Mouse (Mus musculus): ENCODE data around the gene Gm15557. TPM values are rescaled to one million over a fixed set of nuclear protein-coding genes. Genes with fewer than 3 reads are reported as not detected.
"Not testable (repeated sequence)": the region's sequence is repeated elsewhere in the genome, so short reads cannot be mapped to it uniquely, and the experiment has no call there.

The Gm15557 gene
- not detected for total RNA-seq (2021)
- not detected in 2 replicates for polyA plus RNA-seq (2012; rRNA removed)
- long read RNA-seq, result 0 reads

DNA sequence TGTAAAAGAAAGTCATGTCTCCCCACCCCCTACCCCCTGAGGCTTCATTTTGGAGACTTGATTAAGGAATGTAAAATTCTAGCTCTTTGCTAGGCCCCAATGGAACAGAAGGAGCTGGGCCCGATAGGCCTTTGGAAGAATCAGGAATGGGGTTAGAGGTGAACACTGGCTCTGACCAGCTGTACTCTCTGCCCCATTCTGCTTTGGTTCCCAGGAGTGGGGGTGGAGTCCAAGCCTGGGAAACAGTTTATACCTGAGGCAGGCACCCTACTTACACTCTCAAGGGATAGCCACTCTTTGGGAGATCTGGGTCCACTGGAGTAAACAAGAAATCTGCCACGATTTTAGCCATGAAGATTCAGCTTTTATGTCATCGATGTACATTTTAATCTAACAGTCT, at the start of gene Gm15557:
TSS of gene Gm15557 (plus strand) at position 48 of the 400 bp plus-strand sequence.
- DNase-seq, result no peak

GRCm38 (mm10) chr2:155894307-155895045, 46.1 kb upstream of the Gm15557 start:
- no peak for DNase-seq

- DNase-seq, result no peak
These were observed 45.3 kb upstream of the Gm15557 start for GRCm38 (mm10) chr2:155895046-155895735.

DNA sequence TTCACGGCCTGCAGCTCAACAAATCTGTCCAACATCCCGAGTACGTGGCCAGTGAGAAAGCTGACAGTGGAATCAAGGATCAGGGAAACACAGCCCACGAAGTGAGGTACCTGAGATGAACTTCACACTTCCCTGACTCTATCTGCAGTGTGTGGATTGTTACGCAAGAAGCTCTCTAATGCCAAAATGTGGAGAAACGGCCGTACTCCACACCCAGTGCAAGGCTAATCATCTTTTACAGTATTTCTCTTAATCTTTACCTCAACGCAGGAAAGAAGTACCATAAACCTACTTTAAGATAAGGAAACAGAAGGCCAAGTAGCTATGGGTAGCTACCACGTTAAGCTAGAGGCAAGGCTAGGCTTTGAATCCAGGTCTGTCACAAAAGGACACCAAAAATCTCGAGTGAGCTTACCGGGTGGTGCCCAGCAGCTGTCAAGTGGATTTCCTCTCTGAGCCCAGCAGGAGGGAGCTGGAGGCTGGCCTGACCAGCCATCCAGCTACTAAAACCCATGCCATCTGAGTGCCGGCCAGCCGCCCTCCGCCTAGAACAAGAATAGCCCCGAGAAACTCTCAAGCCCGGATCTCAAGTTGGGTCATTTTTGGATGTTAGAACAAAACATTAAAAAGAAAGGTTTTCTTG, 37.4 kb upstream of the Gm15557 start:
- no peak for DNase-seq

GRCm38 (mm10) chr2:155903632-155904008, 36.9 kb upstream of the Gm15557 start:
- DNase-seq, result no peak

DNA sequence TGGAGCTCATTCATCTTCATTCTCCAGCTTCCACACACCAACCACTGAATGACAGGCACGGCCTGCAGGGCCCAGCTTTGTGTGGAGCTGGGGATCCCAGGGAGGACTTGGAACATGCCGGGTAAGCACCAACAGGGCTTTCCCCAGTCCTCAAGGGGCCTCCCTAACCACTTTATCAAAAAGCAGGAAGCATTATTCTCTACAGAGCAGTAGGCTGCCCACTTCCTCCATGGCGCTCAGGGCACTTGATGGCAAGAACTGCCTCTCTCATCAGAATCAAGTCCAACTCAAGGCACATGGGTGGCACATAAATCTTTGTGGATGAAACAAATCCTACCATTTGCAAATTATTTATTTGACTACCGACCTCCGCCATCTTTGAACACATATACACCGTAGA, 25.8 kb upstream of the Gm15557 start:
- no peak for DNase-seq

DNA sequence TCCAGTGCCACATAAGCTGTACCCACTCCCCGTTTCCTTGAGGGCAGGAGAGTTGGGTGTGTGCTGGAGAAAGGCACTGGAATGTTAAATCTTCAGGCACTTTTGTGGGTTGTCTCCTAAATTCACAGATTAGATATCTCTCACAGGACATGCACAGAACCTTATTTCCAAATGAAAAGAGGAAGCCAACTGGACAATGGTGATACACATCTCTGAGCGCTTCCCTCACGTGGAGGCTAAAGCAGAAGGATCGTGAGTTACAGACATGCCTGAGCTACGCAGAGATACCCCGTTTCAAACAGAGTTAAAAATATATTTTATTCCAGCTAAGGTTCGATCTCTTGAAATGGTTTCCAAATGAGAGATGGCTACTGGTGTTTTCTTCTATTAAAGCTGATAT, 17.4 kb upstream of the Gm15557 start:
- no peak for DNase-seq

- DNase-seq, result not testable (repeated sequence)
These were observed 15.3 kb upstream of the Gm15557 start for GRCm38 (mm10) chr2:155925213-155925612.

DNA sequence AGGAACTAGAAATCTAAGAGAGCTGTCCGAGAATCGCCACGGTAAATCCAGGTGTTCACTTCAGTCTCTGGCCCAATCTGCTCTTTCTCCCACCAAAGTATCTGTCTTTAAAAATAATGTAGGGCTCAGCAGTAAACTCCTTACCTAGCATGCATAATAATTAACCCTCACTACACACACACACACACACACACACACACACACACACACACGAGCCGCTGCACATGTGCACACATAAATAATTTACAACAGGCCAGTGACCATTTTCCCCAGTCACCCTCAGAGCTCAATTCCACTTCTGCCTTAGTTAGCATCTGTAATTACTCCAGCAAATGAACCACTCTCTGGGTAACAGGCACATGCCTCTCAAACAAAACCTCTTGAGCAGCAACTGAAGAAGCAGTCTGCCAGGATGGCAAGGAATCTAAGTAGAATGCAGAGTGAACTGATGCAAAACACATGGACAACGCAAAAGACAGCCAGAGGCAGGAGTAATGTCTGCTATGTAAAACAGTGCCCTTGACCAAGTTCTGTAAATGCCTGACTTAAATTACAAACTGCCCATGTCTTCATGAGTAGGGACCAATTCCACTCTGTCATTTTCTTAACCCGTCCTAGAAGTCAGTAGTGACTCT, 11.7 kb upstream of the Gm15557 start:
- no peak for DNase-seq

- peak; percentile 95 for DNase-seq
These were observed 10.7 kb upstream of the Gm15557 start, which contains the start of gene Uqcc1 for GRCm38 (mm10) chr2:155929531-155930442. TSS of gene Uqcc1 (minus strand) at chr2:155930310.

GRCm38 (mm10) chr2:155939897-155940529, 515 bp upstream of the Gm15557 start:
- no peak for DNase-seq

- peak; percentile 89 for DNase-seq
These were observed 1.3 kb downstream of the Gm15557 start for GRCm38 (mm10) chr2:155941697-155942442.

DNA sequence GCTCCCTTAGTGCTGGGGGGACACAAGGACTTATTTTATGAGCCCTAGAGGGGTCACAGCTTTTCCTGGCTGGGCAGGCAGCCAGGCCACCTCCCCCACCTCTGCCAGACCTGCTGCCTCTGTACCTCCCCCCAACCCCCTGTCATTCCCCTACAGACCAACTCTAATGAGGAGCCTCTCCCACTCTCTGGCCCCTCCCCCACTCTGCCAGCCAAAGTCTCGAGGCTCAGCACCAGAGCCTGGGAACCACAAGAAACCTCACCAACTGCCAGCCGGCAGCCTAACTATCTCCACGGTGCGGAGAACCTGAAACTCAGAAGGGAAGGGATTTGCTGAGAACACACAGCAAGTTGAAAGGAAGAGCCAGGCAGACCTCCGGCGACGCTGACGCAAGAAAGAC, 2.9 kb downstream of the Gm15557 start:
- no peak for DNase-seq

DNA sequence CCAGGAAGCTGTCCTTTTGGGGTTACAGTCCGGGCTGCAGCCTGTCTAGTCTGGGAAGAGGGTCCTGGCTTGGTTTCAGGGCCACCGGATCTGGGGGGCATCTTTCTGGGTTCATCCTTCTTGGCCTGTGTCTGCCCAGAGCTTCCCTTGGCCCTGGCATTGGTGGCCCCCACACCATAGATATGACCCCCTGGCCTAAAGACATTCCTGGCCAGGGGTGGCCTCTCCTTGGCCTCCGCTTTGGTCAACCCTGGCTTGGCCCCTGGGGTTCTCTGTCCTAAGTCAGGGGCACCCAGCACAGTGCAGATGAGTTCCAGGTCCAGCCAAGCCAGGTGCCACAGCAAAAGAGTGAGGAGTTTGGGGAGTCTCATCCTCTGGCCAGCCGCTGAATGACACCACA, 4.2 kb downstream of the Gm15557 start:
- DNase-seq, result no peak

DNA sequence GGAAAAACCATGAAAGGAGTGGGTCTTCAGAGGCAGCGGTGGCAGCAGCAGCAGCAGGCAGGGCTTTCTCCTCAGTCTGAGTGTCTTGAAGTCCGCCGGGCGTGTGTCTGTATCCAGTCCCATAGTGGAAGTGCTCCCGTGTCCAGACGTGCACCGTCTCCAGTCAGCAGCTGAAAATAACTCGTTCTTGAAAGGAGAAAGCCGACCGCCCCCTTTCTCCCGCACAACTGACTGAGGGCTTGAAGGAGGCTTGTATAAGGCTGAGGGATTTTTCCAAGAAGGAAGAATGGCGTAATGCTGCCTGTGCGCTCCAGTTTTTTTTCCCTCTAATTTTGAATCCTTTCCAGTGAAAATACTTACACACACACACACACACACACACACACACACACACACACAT, 4.6 kb downstream of the Gm15557 start, which contains the start of gene Gdf5:
TSS of gene Gdf5 (minus strand) at position 244 of the 400 bp plus-strand sequence.
- no peak for DNase-seq

GRCm38 (mm10) chr2:155945580-155945979, 5.1 kb downstream of the Gm15557 start:
- DNase-seq, result no peak

DNA sequence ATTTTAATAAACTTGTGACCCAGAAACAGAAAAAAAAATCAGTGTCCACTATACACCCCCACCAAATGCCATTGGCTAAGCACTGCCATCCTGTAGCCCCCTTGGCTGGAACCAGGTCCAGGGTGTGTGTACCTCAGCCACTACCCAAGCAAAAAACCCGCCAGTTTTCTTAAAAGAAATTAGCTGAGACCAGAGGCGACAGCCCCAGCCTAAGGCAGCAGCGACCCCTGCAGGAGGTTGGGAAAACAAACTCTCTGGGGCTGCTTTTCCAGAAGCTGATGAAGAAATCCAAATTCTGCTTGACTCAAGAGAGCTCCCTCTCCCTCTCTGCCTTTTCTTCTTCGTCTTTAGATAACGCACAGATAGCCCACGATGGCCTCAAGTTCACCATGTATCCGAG, 5.5 kb downstream of the Gm15557 start:
- DNase-seq, result peak; percentile 79

DNA sequence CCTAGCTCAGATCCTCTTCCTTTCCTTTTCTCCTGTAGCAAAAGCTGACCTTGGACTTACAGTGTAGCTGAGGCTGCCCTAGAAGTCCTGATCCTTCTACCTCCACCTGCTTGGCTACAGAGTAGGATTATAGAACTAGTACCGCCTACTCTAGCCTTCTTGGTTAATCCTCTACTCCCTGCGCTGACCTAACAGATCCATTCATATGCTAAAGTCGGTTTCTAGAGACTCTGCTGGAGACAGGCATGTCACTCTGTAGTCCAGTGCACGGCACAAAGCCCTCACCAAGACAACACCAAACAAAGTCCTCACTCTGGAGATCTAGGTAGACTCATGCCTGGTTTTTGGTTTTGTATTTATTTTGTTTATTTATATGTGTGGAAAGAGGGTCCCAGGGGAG, 6.0 kb downstream of the Gm15557 start:
- no peak for DNase-seq

GRCm38 (mm10) chr2:155947390-155948002, 7.0 kb downstream of the Gm15557 start:
- no peak for DNase-seq

- DNase-seq, result no peak
These were observed 8.8 kb downstream of the Gm15557 start for GRCm38 (mm10) chr2:155949362-155949761.

Data from adrenal gland, adult 2 months (tissue).